Mouse (Mus musculus): ENCODE measurements at regions not wholly inside any gene's neighbourhood (a gene's known extent, or its start where the extent isn't known, plus 50 kb on each side); places are given as distances from the start of the nearest gene placed in this dataset.

GRCm38 (mm10) chr1:185967816-185968215 is 149.3 kb downstream of the Lyplal1 start:
- TF ChIP-seq CTCF (IDR thresholded peaks at IDR 0.05; ENCODE audit: low read depth, low read length), result no peak
- no peak for TF ChIP-seq POLR2A (IDR thresholded peaks at IDR 0.05; ENCODE audit: extremely low read depth, insufficient read depth, low read length)

Measured in liver, adult 2 months (tissue).